In genomic region chr6:9571787-9572186, GRCm38 (mm10) we compare ENCODE assay signal across 18 mouse cellular contexts.
"Had no signal": no experiment of that assay in that cellular context is flagged by ENCODE, and none has a peak within 500 bp of the region (broad histone marks: within the 10 kb centered on the region; RNA-seq: fewer than 3 reads in every experiment).

No protein-coding gene starts in this region.

- H3K27ac ChIP-seq: intestine, embryonic 15.5 days; kidney, embryonic 15.5 days; left cerebral cortex, adult 2 months; liver, embryonic 13.5 days had no signal

- DNase-seq: kidney, adult 11 months; kidney, adult 8-10 months; kidney, postnatal 10 days; kidney, postnatal 36 days; layer of hippocampus, postnatal 36 days; liver, embryonic 13.5 days; lung, adult 2 months; lung, postnatal 14 days; lung, postnatal 4 days; retina, postnatal 1 day; right cerebral cortex, postnatal 25 days; thymus, adult 2 months; thymus, postnatal 14 days; thymus, postnatal 4 days had no signal

- H3K4me1 ChIP-seq: intestine, embryonic 15.5 days; kidney, embryonic 15.5 days; liver, embryonic 13.5 days had no signal

- H3K9me3 ChIP-seq: intestine, embryonic 15.5 days; kidney, embryonic 15.5 days; liver, embryonic 13.5 days had no signal

- ATAC-seq: intestine, embryonic 15.5 days had no signal

- H3K36me3 ChIP-seq: intestine, embryonic 15.5 days; kidney, embryonic 15.5 days; liver, embryonic 13.5 days had no signal

- H3K4me3 ChIP-seq: intestine, embryonic 15.5 days; kidney, embryonic 15.5 days; left cerebral cortex, adult 2 months; liver, embryonic 13.5 days; myocyte had no signal

- H3K4me2 ChIP-seq: intestine, embryonic 15.5 days; kidney, embryonic 15.5 days; liver, embryonic 13.5 days had no signal

- H3K9ac ChIP-seq: intestine, embryonic 15.5 days; kidney, embryonic 15.5 days; liver, embryonic 13.5 days had no signal

- H3K27me3 ChIP-seq: intestine, embryonic 15.5 days; kidney, embryonic 15.5 days; liver, embryonic 13.5 days had no signal
